Mouse (Mus musculus): Measurements from ENCODE around the gene Ezr. TPM values are rescaled to one million over a fixed set of nuclear protein-coding genes. Genes with fewer than 3 reads are reported as not detected.
"Not testable (repeated sequence)": the region's sequence is repeated elsewhere in the genome, so short reads cannot be mapped to it uniquely, and the experiment has no call there.

Ezr gene
- total RNA-seq, 4 experiments from 2014 or later = 37.3 to 59.3 (median 44.4) TPM

DNA sequence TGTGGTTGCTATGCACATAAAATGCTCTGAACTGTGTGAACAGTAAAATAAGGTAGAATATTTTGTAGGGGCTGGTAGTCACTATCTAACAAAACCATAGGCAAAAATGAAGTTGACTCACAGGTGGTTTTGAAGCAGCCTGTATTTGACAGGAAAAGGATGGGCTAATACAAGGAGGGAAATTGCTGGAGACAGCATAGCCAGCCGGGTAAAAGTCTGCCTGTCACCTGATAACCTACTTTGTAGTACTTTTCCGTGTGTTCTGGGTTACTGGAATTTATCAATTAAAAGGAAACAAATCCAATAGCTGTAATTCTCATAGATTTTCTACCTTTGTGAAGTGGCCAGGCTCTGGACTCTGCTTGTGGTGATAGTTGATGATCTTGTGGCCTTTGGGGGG, 69.1 kb downstream of the Ezr start:
- DNase-seq (ENCODE audit: low spot score in 2 of 2) = not testable (repeated sequence)

DNA sequence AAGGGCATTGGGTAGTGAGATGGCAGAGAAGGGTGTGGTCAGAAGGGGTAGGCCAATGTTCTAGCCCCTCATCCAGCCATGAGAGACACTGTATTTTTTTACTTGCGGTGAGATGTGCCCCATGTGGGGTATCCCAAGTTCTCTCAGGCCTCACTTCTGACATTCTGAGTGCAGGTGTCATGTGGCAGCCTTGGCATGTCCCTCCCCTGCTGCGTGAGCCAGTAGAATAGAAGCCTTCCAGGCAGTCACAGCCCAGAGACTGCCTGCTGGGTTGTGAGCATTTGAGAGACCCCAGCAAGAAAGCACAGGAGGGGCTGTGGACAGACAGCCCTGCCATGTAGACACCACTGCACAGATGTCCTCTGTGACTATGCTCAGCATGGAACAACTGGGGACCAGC, 74.4 kb downstream of the Ezr start:
- DNase-seq (ENCODE audit: low spot score in 2 of 2) = not testable (repeated sequence)

DNA sequence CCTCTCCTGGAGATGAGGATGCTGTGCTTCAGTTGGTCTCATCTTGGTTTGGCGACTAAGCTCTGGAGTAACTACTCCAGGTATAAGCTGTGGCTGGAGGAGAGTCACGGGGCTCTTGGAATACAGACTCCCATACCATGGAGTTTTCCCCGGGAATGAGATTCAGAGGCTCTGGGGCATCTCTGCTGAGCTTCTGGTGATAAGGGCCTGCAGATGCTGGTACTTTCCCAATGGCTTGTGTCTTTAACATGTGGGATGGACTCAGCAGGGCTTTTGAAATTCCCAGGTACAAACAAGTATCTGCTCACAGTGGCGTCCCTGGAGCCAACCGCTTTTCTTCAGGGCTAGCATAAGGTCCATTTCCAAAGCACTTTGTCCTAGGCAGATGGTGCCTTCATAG, 75.2 kb downstream of the Ezr start:
- DNase-seq (ENCODE audit: low spot score in 2 of 2) = not testable (repeated sequence)

GRCm38 (mm10) chr17:6706448-6706847, 76.1 kb downstream of the Ezr start:
- DNase-seq (ENCODE audit: low spot score in 2 of 2) = not testable (repeated sequence)

DNA sequence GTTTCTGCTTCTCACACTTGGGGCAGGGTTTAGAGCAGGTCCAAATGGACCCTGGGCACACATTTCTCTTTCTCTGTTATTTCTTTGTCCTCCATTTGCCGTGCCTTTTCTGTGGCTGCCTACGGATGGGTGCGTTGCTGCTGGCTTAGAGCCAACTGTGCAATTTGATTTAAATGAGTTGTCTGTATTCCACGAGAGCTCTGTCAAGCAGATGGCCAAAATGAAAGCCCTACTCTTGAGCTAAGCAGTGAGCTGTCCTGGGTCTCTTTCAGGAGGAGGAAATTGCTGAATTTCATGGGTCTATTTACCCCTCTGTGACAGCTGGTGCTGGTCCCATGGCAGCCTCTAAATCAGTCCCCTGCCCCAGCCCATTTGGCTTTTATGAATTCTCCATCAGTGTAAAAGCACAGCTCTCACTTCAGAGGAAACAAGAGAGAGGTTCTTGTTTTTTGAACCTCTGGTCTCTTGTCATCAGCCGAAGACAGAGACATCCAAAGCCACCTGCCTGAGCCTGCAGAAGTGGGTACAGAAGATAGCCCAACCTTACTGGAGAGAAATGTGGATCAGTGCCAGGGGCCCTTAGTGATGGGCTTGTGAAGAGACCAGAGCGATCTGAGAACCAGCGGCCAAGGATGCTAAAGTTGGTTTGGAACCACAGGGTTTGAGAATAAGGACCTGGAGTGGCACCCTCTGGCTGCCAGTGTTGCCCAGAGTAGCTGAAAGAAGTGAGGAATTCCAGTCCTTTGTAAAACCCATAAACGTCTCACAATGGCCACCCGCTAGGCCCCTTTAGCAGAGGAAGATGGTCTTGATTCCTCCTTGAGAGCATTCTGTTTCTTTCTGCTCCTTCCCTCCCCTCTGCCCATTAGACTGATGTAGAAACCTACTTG, 79.0 kb downstream of the Ezr start:
- not testable (repeated sequence) for DNase-seq (ENCODE audit: low spot score in 2 of 2)

DNA sequence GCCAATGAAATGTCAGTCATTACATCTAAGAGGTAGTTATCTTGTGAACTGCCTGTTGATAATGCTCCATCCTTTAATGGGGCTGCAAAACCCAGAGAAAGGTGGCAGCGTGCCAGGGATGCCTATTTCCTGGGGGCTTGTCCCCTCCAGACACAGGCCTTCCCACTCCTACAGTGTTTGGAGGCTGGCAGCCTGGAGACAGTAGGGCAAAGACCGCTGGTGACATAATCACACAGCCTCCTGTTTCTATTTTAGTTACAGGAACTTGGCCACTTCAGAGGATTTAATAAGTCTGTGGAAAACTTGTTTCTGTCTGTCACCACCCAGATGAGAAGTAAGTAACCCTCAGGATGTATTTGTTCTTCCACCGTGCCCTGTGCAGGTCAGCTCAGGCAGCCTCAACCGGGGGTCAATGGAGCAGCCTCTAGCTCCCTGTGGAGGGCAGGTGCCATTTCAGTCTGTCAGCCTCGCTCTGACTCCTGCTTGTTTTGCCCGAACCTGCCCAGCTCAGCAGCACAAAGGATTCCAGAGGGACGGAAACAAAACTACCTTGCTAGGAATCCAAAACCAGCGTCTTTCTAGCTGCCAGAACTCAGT, 79.9 kb downstream of the Ezr start:
- DNase-seq (ENCODE audit: low spot score in 2 of 2) = not testable (repeated sequence)

GRCm38 (mm10) chr17:6700077-6700476, 82.5 kb downstream of the Ezr start:
- not testable (repeated sequence) for DNase-seq (ENCODE audit: low spot score in 2 of 2)

GRCm38 (mm10) chr17:6699502-6699901, 83.1 kb downstream of the Ezr start:
- DNase-seq (ENCODE audit: low spot score in 2 of 2) = not testable (repeated sequence)

GRCm38 (mm10) chr17:6697224-6697775, 85.3 kb downstream of the Ezr start:
- DNase-seq (ENCODE audit: low spot score in 2 of 2) = peak; percentile 63 to 77

DNA sequence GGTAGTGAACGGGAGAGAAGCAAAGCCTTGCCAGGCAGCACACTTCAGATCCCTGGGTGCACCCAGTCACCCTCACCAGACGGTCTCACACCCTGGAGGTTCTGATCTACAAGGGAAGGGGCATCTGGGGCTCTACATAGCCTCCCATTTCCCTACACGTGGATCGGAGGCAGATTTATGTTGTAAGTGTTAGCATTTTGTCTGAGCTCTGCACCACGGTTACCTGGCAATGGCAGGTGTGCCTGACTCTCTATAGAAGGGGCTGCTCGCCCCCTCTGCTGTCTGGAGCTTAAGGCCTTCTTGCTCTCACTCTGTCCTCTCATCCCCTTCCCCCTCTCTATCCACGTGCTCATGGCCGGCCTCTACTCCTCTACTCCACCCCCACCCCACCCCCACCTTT, 86.1 kb downstream of the Ezr start:
- not testable (repeated sequence) for DNase-seq (ENCODE audit: low spot score in 2 of 2)

- not testable (repeated sequence) for DNase-seq (ENCODE audit: low spot score in 2 of 2)
Observed at GRCm38 (mm10) chr17:6695712-6696111, 86.9 kb downstream of the Ezr start.

DNA sequence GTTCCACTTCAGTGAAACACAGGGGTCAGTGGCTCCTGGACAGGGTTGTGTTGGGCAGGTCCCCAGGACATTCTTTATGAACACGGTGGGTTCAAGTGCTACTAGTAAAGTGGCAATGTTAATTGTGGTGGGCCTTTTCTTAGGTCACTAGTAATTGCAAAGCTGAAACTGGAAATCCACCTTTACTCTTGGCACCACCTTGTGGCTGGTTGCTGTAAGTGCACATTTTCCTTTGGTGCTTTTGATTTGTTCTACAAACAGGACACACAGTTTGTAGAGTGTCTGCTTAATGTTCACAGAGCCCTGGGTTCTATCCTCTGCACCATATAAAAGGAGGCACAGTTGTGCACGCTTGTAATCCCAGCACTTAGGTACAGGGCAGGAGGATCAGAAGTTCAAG, 91.0 kb downstream of the Ezr start:
- peak; percentile 74 to 96 for DNase-seq (ENCODE audit: low spot score in 2 of 2)

- not testable (repeated sequence) for DNase-seq (ENCODE audit: low spot score in 2 of 2)
Observed at GRCm38 (mm10) chr17:6689344-6689743, 93.2 kb downstream of the Ezr start.

Other genes with a start within 250 kb of the Ezr start
- gene Dynlt1c, start 181.1 kb downstream of the Ezr start, total RNA-seq (2022) = 10 to 100 TPM; 15.7 to 29.3 (median 18.3) TPM
- 10 to 100 TPM; 19.8 to 34.2 (median 27.3) TPM for gene Dynlt1f, start 126.9 kb downstream of the Ezr start, total RNA-seq (2022)
- gene Sytl3, start 123.7 kb downstream of the Ezr start, total RNA-seq (2022) = under 1 TPM in 2 of 4 experiments, not detected in 2; 0.25 to 0.79 TPM
- gene Rsph3b, start 165.9 kb upstream of the Ezr start, total RNA-seq (2022) = 10 to 100 TPM; 27.9 to 32.6 (median 28.8) TPM
- gene Tagap1, start 178.4 kb upstream of the Ezr start, total RNA-seq (2022) = 10 to 100 TPM; 27.8 to 31.7 (median 29.4) TPM
- 100 to 1,000 TPM in 1 of 4 experiments, 10 to 100 TPM in 3; 53.8 to 111 (median 72.2) TPM for gene Rnaset2b, start 187.8 kb upstream of the Ezr start, total RNA-seq (2022)
- gene Gm49721, start 196.1 kb upstream of the Ezr start, total RNA-seq (2022) = 1 to 10 TPM in 1 of 4 experiments, under 1 TPM in 2, not detected in 1; 0.22 to 1.3 (median 0.49) TPM
- 1 to 10 TPM in 3 of 4 experiments, under 1 TPM in 1; 0.66 to 2.3 (median 1.1) TPM for gene Gm1604a, start 242.8 kb upstream of the Ezr start, total RNA-seq (2022)